Mouse (Mus musculus) heart, embryonic 10.5 days (tissue): ENCODE measurements at regions not wholly inside any gene's neighbourhood (a gene's known extent, or its start where the extent isn't known, plus 50 kb on each side); places are given as distances from the start of the nearest gene placed in this dataset.
A peak's percentile ranks its signal among the peaks of the same experiment; 100 is the strongest.

Source experiments
- DNase-seq: peaks from one replicate; pipeline ENCODE4 v3.0.0-alpha.2; 2017; ENCODE audit warnings: low spot score
- H3K27ac ChIP-seq: fragments of 300-500 bp; sonication (generic); 2 replicates; pipeline ENCODE4 v1.5.1; 2016; ENCODE audit warnings: mild to moderate bottlenecking
- H3K27me3 ChIP-seq: fragments of 300-500 bp; sonication (generic); 2 replicates; pipeline ENCODE4 v1.6.1; 2016; ENCODE audit warnings: mild to moderate bottlenecking; ENCODE audit not compliant: poor library complexity, insufficient read depth, severe bottlenecking
- H3K36me3 ChIP-seq: fragments of 300-500 bp; sonication (generic); 2 replicates; pipeline ENCODE4 v1.6.1; 2016; ENCODE audit warnings: mild to moderate bottlenecking, moderate library complexity
- H3K4me1 ChIP-seq: fragments of 300-500 bp; sonication (generic); 2 replicates; pipeline ENCODE4 v1.6.1; 2016; ENCODE audit warnings: mild to moderate bottlenecking
- H3K4me3 ChIP-seq: fragments of 300-500 bp; sonication (generic); 2 replicates; pipeline ENCODE4 v1.5.1; 2016; ENCODE audit warnings: mild to moderate bottlenecking, moderate library complexity
- H3K9me3 ChIP-seq: fragments of 300-500 bp; sonication (generic); 2 replicates; pipeline ENCODE4 v1.6.1; 2016; ENCODE audit warnings: mild to moderate bottlenecking, moderate library complexity
- WGBS: fragments of 180-500 bp; shearing (Covaris S2); methylation state at CpG from one replicate; pipeline ENCODE4 v1.1.7; 2016; 5-methylcytosine and 5-hydroxymethylcytosine counted together

DNA sequence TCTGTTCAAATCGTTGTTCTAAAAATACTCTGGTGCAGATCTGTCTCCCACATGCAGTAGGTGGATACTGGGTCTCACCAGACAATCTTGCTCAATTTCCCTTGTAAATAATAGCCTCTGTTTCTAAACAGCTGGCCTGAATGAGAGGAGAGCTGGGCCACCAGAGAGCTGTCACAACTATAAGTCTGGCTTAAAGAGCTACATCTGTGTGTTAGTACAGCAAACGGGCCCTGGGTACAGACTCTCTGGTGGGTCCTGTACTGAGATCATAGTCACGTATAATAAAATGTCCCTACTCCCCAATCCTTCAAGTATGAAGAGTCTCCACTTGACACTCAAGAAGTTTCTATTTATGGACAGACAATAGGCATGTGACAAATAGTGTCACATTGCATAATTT is 375.7 kb upstream of the Noct start:
- Histone ChIP-seq H3K27ac (no peak overlapping the region), H3K27me3 (no peaks in the 10 kb centered on the region), H3K9me3 (no peaks in the 10 kb centered on the region), H3K4me3 (no peak overlapping the region), H3K36me3 (no peaks in the 10 kb centered on the region), H3K4me1 (no peaks in the 10 kb centered on the region)
- 66% methylated on average over 3 of the region's 3 CpGs for WGBS
- no peak for DNase-seq

DNA sequence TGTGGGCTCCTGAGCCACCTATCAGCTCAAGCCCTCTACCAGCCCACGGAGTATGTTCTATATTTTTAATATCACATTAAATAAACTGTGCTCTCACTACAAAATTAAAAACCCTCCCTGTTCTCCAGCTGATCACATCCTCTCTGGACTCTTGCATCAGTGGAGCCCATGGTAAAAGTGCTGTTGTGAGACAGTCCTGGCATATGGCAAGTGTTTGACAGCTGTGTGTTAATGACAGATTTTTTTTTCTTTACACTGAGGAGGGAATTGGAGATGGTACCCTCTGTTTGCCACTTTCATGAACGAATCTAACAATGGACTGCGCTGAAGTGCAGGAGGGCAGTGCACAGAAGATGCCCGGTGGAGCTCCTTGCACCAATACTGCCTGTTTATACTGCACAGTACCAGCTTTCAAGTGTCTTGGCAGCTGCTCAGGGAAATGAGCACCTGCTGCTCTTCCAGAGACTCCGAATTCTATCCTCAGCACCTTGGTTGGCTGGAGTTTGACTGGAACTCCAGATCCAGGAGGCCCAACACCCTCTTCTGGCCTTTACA is 373.1 kb upstream of the Noct start:
- H3K4me3 ChIP-seq: no peak overlapping the region
- no peaks in the 10 kb centered on the region for H3K4me1 ChIP-seq
- DNase-seq: no peak
- H3K36me3 ChIP-seq: no peaks in the 10 kb centered on the region
- WGBS: 90% methylated on average over 5 of the region's 5 CpGs
- H3K9me3 ChIP-seq: no peaks in the 10 kb centered on the region
- H3K27me3 ChIP-seq: no peaks in the 10 kb centered on the region
- H3K27ac ChIP-seq: no peak overlapping the region

DNA sequence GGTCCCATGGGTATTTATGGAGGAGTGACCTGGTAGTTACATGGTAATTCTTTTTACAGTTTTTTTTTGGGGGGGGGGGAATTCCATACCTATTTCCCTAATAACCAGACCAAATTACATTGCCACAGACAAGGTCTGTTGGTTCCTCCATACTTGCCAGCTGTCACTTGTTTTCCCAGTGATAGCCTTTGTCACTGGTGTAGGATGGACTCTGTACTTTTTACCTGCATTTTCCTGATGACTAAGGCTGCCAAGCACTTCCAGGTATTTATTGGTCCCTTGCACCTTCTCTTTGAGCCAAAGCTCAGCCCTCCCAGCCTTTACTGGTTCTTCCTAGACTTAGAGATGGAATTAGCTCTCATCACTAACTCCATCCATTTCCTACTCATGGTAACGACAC is 357.1 kb upstream of the Noct start:
- H3K36me3 ChIP-seq: no peaks in the 10 kb centered on the region
- no peak overlapping the region for H3K27ac ChIP-seq
- WGBS: 92% methylated on average over 1 of the region's 1 CpGs
- no peaks in the 10 kb centered on the region for H3K9me3 ChIP-seq
- no peaks in the 10 kb centered on the region for H3K27me3 ChIP-seq
- no peak for DNase-seq
- no peaks in the 10 kb centered on the region for H3K4me1 ChIP-seq
- no peak overlapping the region for H3K4me3 ChIP-seq

DNA sequence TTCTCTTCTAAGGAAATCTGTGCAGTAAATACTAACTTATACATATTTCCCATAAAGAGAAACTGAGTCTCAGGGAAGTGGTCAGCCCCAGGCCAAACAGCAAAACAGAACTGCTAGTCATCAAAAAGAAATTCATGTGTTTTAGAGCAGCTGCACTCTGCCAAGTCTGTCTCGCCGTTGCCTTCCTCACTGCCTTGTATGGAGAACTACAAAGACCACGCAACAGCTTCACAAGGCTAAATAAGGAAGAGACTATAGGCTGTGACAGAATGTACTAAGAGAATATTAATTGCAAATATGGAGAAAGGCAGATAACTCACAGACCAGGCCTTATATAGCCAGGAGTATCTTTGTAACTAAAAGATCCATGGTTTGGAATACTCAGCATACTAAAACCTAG is 355.0 kb upstream of the Noct start:
- Histone ChIP-seq H3K4me1 (no peaks in the 10 kb centered on the region), H3K27me3 (no peaks in the 10 kb centered on the region), H3K36me3 (no peaks in the 10 kb centered on the region), H3K4me3 (no peak overlapping the region), H3K27ac (no peak overlapping the region), H3K9me3 (no peaks in the 10 kb centered on the region)
- DNase-seq: no peak
- 90% methylated on average over 3 of the region's 3 CpGs for WGBS

DNA sequence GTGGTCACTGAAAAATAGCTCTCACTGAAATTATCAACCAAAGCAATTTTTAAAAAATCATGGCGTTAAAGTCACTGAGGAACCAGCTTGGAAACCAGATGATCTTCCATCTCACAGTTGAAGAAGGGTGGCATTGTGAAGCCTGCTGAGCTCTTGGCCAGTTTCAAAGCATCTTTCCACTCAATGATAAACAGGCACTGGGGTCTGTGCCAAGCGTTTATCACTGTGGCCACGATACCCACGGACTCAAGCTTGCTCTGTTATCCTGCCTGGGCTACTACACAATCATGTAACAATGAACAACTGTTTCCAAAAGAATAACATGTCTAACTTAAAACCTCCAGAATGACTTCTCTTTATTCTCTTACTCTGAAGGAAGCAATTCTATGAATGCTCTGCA is 345.2 kb upstream of the Noct start:
- Histone ChIP-seq H3K4me3 (no peak overlapping the region), H3K36me3 (no peaks in the 10 kb centered on the region), H3K27ac (no peak overlapping the region), H3K27me3 (no peaks in the 10 kb centered on the region), H3K4me1 (0 out of 2 replicates have a peak, but pooled peaks cover 3% of the 10 kb centered on the region), H3K9me3 (no peaks in the 10 kb centered on the region)
- peak; percentile 69 for DNase-seq
- 77% methylated on average over 4 of the region's 4 CpGs for WGBS

DNA sequence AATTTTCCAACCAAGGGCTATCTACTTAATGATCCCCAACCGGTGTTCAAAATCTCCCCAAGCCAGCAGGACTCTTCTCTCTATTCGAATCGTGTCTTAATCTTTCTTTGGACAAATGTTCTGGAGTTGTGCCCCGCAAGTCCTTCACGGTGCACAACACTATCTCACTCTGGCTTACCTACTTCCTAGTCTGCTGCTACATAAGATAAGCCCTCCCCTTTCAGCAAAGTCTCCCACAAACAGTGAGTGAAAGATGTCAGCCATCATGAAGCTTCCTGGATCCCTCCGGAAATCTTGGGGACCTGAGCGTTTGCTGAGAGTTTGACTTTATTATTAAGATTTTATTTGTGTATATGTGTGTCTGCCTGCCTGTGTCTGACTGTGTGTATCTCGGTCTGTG is 344.7 kb upstream of the Noct start:
- 53% methylated on average over 8 of the region's 8 CpGs for WGBS
- no peaks in the 10 kb centered on the region for H3K9me3 ChIP-seq
- 0 out of 2 replicates have a peak, but pooled peaks cover 3% of the 10 kb centered on the region for H3K4me1 ChIP-seq
- H3K36me3 ChIP-seq: no peaks in the 10 kb centered on the region
- no peak overlapping the region for H3K27ac ChIP-seq
- H3K27me3 ChIP-seq: no peaks in the 10 kb centered on the region
- DNase-seq: no peak
- no peak overlapping the region for H3K4me3 ChIP-seq

DNA sequence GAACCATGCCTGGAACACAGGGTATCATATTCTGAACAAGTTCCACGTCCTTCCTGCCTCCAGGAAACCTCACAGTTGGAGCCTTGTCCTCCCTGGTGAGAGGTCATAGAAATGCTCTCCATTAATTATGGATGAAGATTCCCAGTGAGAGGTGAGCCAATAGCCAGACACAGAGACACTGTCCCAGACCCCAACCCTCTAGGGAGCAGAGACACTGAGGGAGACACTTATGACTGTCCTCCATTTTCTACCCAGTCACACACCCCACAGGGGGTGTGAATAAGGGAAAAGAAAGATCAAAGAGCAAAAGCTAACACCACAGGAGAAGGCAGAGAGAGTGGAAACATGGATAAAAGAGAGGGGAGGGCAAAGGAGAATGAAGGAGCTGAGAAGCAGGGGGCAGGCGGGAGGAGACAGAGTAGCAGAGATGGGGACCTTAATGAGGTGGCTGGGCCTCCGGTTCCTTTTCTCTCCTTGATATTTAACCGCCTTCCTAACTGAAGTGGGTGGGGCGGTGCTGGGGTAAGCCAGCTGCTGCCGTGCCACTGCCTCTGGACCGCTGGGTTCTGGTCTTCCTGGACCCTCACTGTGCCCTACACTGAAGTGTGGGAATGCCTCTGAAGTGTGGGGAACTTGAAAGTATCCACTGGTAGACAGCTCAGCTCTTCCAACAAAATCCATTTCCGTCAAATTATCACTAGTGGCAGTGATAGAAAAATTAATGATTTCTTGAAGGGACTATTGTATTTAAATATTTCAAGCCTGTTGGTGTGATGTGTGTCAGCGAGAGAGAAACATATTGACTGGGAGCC is 342.6 kb upstream of the Noct start:
- DNase-seq: no peak
- Histone ChIP-seq H3K4me3 (no peak overlapping the region), H3K9me3 (no peaks in the 10 kb centered on the region), H3K27ac (no peak overlapping the region), H3K27me3 (no peaks in the 10 kb centered on the region), H3K4me1 (0 out of 2 replicates have a peak, but pooled peaks cover 3% of the 10 kb centered on the region), H3K36me3 (no peaks in the 10 kb centered on the region)
- WGBS: 18% methylated on average over 9 of the region's 9 CpGs

DNA sequence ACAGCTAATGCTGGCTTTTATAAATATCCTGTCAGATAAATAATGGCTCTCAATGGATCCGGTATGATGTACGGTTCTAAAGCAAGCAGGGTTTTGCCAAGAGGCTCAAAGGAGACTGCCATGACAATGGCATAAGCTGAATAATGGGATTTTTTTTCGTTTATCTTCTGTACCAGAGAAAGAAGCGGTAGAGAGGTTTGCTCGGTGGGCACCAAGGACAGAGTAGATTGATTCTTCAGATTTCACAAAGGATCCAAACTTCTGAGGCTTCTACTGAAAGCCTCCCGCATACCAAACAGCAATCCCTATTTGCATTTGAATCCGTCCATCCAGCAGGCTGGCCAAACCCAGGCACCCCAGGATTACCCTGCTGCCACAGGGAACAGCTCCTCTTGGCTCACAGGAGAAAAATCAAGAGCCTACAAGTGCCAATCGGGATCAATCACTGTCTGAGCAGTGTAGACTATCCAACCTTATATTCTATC is 342.0 kb upstream of the Noct start:
- 19% methylated on average over 8 of the region's 8 CpGs for WGBS
- no peaks in the 10 kb centered on the region for H3K36me3 ChIP-seq

DNA sequence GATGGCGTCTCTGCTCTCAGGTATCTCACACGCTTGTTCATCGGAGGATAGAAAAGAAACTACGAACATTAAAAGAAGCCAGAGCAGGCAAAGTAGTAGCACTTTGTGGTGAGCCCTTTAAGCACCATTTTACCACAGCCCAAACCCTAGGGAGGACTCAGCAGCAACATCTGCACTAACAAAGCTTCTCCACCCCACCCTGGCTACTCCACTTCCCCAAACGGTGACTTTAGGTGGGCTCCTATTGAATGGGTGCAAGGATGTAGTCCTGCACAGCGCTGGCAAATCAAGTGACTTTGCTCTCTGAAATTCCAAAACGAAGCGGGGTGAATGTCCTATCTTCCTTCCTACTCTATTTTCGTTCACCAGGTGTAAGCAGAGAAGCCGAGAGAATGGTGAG is 337.9 kb upstream of the Noct start:
- Histone ChIP-seq H3K27ac (peak overlapping the region; percentile 19; the same call in 1 of the 2 replicates), H3K9me3 (no peaks in the 10 kb centered on the region), H3K36me3 (no peaks in the 10 kb centered on the region), H3K27me3 (no peaks in the 10 kb centered on the region), H3K4me3 (no peak overlapping the region), H3K4me1 (0 out of 2 replicates have a peak, but pooled peaks cover 2% of the 10 kb centered on the region)
- 67% methylated on average over 10 of the region's 10 CpGs for WGBS
- no peak for DNase-seq

More for the DNA sequence above, 342.0 kb upstream of the Noct start:
- no peaks in the 10 kb centered on the region for H3K9me3 ChIP-seq
- H3K27me3 ChIP-seq: no peaks in the 10 kb centered on the region
- H3K4me3 ChIP-seq: no peak overlapping the region
- peak; percentile 48 for DNase-seq
- H3K4me1 ChIP-seq: 0 out of 2 replicates have a peak, but pooled peaks cover 3% of the 10 kb centered on the region
- H3K27ac ChIP-seq: no peak overlapping the region

DNA sequence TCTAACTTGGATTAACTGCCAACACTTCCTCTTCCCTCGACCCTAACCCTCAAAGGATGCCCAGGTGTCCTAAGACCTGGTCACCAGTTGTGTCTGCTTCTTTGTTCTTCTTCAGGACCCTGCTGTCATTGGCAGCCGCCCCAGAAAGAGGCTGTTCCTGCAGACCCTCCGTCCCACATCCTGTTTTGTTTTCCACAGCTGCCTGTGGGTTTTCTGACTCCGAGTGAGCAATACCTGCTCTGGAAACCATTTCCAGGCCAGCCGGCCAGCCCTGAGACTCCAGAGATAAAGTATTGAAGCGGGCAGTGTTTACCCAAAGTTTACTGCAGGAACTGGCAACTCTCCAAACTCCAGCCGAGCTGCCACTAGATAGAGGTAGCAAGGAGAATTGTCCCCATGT is 337.2 kb upstream of the Noct start:
- Histone ChIP-seq H3K4me1 (no peaks in the 10 kb centered on the region), H3K9me3 (no peaks in the 10 kb centered on the region), H3K27me3 (no peaks in the 10 kb centered on the region), H3K4me3 (no peak overlapping the region), H3K27ac (no peak overlapping the region), H3K36me3 (no peaks in the 10 kb centered on the region)
- 29% methylated on average over 7 of the region's 7 CpGs for WGBS
- DNase-seq: no peak

DNA sequence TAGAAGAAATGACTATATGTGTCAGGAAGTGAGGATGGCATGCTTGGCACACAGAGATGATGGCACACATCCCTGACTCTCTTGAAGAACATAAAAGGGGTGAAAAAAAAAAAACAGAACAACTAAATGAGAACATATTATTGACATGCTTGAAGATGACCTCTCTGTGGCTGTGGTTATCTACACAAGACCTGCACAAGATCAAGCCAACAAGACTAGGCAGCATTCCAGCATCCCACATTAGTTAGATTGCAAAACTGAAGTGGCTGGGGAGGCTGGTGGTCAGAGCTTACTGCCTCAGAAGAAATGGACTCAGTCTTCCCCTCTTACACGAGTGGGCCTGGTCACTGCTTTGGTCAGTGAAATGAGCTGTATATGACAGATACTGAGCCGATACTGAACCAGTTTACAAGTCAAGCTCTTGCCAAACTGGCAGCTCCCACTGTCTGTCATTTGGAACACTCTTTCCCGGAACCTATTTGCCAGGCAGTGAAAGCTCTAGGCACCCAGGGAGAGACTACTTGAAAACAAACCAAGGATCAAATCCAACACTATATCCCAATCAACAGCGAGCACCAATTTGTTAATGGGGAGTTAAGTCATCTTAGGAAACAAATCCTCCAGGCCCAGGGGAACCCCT is 335.6 kb upstream of the Noct start:
- Histone ChIP-seq H3K27me3 (no peaks in the 10 kb centered on the region), H3K36me3 (no peaks in the 10 kb centered on the region), H3K9me3 (no peaks in the 10 kb centered on the region), H3K4me3 (no peak overlapping the region), H3K4me1 (no peaks in the 10 kb centered on the region), H3K27ac (no peak overlapping the region)
- DNase-seq: no peak
- WGBS: 80% methylated on average over 4 of the region's 4 CpGs

DNA sequence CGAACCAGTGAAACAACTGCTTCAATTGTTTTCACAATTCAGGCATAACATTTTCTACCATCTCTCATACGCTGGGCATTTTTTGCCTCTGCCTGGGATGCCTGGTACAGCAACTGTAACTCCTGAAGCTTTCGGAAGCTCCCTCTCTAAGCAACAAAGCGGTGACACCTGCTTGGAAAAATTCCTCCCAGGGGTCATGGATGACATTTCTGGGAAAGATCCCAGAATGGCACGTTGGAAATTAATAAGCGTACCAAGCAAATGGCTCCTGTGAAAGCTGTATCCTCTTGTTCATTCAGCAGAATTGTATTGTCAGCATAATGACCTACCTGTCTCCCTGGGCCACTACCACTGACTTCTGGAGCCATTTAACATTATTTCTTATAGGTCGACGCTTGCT is 333.7 kb upstream of the Noct start:
- H3K4me3 ChIP-seq: no peak overlapping the region
- H3K9me3 ChIP-seq: no peaks in the 10 kb centered on the region
- no peak for DNase-seq
- WGBS: 90% methylated on average over 8 of the region's 8 CpGs
- H3K27ac ChIP-seq: no peak overlapping the region
- no peaks in the 10 kb centered on the region for H3K36me3 ChIP-seq
- H3K27me3 ChIP-seq: no peaks in the 10 kb centered on the region
- H3K4me1 ChIP-seq: no peaks in the 10 kb centered on the region

DNA sequence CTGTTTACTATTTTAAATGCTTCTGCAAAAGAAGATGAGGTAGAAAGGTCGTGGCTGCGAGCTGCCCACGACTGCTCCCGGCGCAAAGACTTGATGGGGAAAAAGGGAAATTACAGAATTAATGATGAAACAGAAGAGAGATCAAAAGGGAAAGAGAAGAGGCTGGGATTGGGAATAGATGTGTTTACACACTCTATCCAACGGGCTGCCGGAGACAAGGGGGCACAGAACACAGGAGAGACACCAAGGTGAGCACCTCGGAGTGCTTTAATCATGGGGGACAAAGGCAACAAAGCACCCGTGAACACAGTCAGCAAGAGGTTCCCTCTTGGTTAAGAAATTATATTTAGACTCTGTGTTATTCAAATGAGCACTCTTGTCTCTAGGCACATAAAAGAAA is 326.1 kb upstream of the Noct start:
- DNase-seq: no peak
- no peaks in the 10 kb centered on the region for H3K9me3 ChIP-seq
- no peaks in the 10 kb centered on the region for H3K27me3 ChIP-seq
- 83% methylated on average over 9 of the region's 9 CpGs for WGBS
- no peaks in the 10 kb centered on the region for H3K4me1 ChIP-seq
- no peaks in the 10 kb centered on the region for H3K36me3 ChIP-seq
- no peak overlapping the region for H3K4me3 ChIP-seq
- H3K27ac ChIP-seq: no peak overlapping the region
